Mouse (Mus musculus) ES-E14 (cell line): ENCODE data around the gene Dolk.

ENCODE experiments used
- CHD2 ChIP-seq: IDR thresholded peaks from 2 replicates; pipeline ENCODE4 v1.6.1; 2014; ENCODE audit warnings: mild to moderate bottlenecking, low read depth, low read length, inconsistent platforms
- HCFC1 ChIP-seq: IDR thresholded peaks from 2 replicates; pipeline ENCODE4 v1.6.1; 2012; ENCODE audit warnings: low read length, inconsistent platforms, borderline replicate concordance; ENCODE audit not compliant: insufficient read depth
- ZC3H11A ChIP-seq: IDR thresholded peaks from 2 replicates; pipeline ENCODE4 v1.6.1; 2012; ENCODE audit warnings: low read depth, mild to moderate bottlenecking, inconsistent platforms, low read length, borderline replicate concordance

DNA sequence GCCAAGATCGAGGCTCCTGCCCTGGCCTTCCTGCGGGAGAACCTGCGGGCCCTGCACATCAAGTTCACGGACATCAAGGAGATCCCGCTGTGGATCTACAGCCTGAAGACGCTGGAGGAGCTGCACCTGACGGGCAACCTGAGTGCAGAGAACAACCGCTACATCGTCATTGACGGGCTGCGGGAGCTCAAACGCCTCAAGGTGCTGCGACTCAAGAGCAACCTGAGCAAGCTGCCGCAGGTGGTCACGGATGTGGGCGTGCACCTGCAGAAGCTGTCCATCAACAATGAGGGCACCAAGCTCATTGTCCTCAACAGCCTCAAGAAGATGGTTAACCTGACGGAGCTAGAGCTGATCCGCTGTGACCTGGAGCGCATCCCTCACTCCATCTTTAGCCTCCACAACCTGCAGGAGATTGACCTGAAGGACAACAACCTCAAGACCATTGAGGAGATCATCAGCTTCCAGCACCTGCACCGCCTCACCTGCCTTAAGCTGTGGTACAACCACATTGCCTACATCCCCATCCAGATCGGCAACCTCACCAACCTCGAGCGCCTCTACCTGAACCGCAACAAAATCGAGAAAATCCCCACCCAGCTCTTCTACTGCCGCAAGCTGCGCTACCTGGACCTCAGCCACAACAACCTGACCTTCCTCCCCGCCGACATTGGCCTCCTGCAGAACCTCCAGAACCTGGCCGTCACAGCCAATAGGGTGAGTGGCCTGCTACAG, 29.4 kb downstream of the Dolk start:
- TF ChIP-seq CHD2 (no peak), HCFC1 (no peak), ZC3H11A (no peak)
